Mouse (Mus musculus): ENCODE measurements around the gene Sdccag8.

GRCm38 (mm10) chr1:176879005-176879404 lies 64.5 kb downstream of the Sdccag8 start:
- 0 out of 2 replicates have a peak, but pooled peaks have one; percentile 1 for TF ChIP-seq CTCF (IDR thresholded peaks at IDR 0.05; ENCODE audit: low read depth, low read length)
- no peak for TF ChIP-seq POLR2A (IDR thresholded peaks at IDR 0.05; ENCODE audit: extremely low read depth, insufficient read depth, low read length)

All from liver, adult 2 months (tissue).